Mouse (Mus musculus) forebrain, postnatal 0 days (tissue): ENCODE data around the gene Mrps33. TPM values are rescaled to one million over a fixed set of nuclear protein-coding genes. Genes with fewer than 3 reads are reported as not detected.

Experiments used
- ATAC-seq: fragments of 200-750 bp; cut with Nextera tagmentation; 2 replicates; pipeline ENCODE4 v1.8.0; 2017; ENCODE audit warnings: mild to moderate bottlenecking, moderate library complexity
- DNase-seq: peaks from one replicate; pipeline ENCODE4 v3.0.0-alpha.2; 2015
- H3K27ac ChIP-seq: fragments of 300-500 bp; sonication (generic); 2 replicates; pipeline ENCODE4 v1.5.1; 2014; ENCODE audit warnings: low read depth, mild to moderate bottlenecking, antibody characterized with exemption, low read length, moderate library complexity, mixed read lengths
- H3K27me3 ChIP-seq: fragments of 300-500 bp; sonication (generic); 2 replicates; pipeline ENCODE4 v1.6.1; 2014; ENCODE audit warnings: mild to moderate bottlenecking, low read length, mixed read lengths; ENCODE audit not compliant: insufficient read depth
- H3K36me3 ChIP-seq: fragments of 300-500 bp; sonication (generic); 2 replicates; pipeline ENCODE4 v1.6.1; 2014; ENCODE audit warnings: mild to moderate bottlenecking, moderate library complexity; ENCODE audit not compliant: insufficient read depth
- H3K4me1 ChIP-seq: fragments of 300-500 bp; sonication (generic); 2 replicates; pipeline ENCODE4 v1.6.1; 2014; ENCODE audit warnings: antibody characterized with exemption; ENCODE audit not compliant: insufficient read depth
- H3K4me2 ChIP-seq: fragments of 300-500 bp; sonication (generic); 2 replicates; pipeline ENCODE4 v1.6.1; 2014; ENCODE audit warnings: low read depth, mild to moderate bottlenecking, moderate library complexity
- H3K4me3 ChIP-seq: fragments of 300-500 bp; sonication (generic); 2 replicates; pipeline ENCODE4 v1.5.1; 2014; ENCODE audit warnings: low read depth, low read length, mixed read lengths
- H3K9ac ChIP-seq: fragments of 300-500 bp; sonication (generic); 2 replicates; pipeline ENCODE4 v1.6.1; 2014; ENCODE audit warnings: mild to moderate bottlenecking
- H3K9me3 ChIP-seq: fragments of 300-500 bp; sonication (generic); 2 replicates; pipeline ENCODE4 v1.6.1; 2016; ENCODE audit warnings: low read length
- CTCF ChIP-seq: sonication (generic); IDR thresholded peaks from 2 replicates; pipeline ENCODE4 v1.5.1; 2016; ENCODE audit warnings: antibody characterized with exemption, control low read depth, low read depth
- WGBS: fragments of 180-500 bp; shearing (Covaris S2); extraction: QIAGEN DNeasy Blood & Tissue Kit; methylation state at CpG from one replicate; pipeline ENCODE4 v1.1.7; 2014; 5-methylcytosine and 5-hydroxymethylcytosine counted together
- polyA plus RNA-seq: library from polyadenylated mRNA; unstranded; fragments of >200 nt; fragmentation: Nextera tagmentation; extraction: Ambion mirVana; gene quantifications from 2 replicates; pipeline ENCODE4 v1.2.1, GENCODE M21; 2015
- total RNA-seq: library from RNA; depleted of rRNA; stranded (reverse); fragments of >200 nt; gene quantifications from 2 replicates; pipeline ENCODE4 v1.2.3, GENCODE M21; 2014; rRNA removed

Gene Mrps33
- total and polyA plus RNA-seq, 2 experiments from 2014 or later = 65.3 to 183 TPM

DNA sequence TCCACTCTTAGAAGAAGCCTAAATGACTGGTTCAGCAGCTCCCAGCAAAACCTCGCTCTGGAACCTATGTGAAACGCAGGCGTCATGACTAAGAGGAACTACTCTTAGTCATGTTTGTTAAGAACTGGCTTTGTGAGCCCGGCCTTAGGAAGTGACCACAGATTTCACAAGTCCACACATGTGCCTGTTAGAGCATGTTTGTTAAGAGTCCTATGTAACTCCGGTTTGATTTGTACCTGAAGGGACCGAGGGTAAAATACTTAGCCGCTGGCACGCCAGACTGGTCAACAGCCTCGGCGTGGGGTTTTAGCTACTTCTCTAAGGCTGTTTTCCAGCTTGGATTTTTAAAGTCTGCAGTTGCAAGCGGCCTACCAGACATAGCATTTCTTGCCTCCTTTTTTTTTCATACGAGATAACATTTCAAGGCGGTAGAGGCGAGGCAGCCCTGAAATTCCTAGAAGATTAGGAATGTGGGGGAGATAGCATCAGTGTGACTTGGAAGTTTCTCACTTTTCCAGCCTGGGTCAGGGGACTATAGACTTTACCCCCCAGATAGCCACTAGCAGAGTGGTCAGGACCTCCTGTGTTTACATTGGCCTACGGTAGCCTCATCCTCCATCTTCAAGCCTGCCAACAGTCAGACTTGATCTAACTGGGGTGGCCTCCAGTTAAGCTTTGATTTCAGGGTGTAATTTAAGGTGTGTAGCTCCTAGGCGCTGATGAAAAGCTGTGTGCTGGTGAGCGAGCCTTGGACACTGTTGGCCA lies 28.8 kb downstream of the Mrps33 start:
- Histone ChIP-seq H3K27me3 (no peaks in the 10 kb centered on the region), H3K4me2 (peak overlapping the region; percentile 41; the same call in 1 of the 2 replicates)
- WGBS = 73% methylated on average over 17 of the region's 17 CpGs

DNA sequence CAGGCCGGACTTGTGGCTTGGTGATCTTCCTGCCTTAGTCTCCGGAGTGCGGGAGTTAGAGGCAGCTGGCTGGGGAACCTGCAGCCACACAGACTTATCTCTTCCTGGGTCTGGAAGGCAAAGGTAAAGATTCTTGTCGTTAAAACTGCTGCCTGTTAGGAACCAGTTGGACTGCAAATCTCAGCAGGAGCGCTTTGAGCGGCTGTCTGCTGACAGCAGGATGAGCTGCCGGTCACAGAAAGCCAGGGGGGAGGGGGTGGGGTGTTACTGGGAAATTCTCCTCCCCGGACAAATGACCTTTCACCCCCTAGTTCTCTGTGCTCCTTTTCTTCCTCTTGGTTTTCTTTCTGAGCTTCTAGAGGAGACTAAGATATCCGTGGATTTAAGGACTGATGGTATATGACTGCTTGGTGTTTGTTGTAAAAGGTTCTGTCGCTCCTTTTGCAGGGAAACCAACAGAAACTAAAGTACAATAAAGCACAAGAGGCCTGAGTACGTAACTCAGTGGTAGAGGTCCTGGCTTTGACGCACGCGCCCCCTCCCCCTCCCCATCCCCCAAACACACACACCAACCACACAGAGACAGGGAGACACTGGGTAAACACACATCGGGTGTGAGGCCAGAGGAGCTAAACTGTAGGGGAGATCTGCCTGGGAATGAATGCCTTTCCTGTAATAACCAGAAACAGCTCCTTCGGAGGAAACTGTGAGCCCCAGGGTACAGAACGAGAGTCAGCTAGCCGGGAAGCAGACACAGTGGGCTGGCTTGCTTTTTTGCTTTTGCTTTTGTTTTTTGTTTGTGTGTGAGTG lies 29.7 kb downstream of the Mrps33 start:
- DNase-seq = no peak
- 9% methylated on average over 18 of the region's 18 CpGs for WGBS
- 0 out of 2 replicates have a peak overlapping the region, but pooled peaks have one; percentile 18 for H3K9ac ChIP-seq
- H3K4me3 ChIP-seq = 0 out of 2 replicates have a peak overlapping the region, but pooled peaks have one; percentile 7
- 0 out of 2 replicates have a peak overlapping the region, but pooled peaks have one; percentile 15 for H3K27ac ChIP-seq
- H3K27me3 ChIP-seq = no peaks in the 10 kb centered on the region
- H3K4me2 ChIP-seq = peak overlapping the region; percentile 41
- TF ChIP-seq CTCF = no peak
- no peaks in the 10 kb centered on the region for H3K9me3 ChIP-seq
- no peaks in the 10 kb centered on the region for H3K4me1 ChIP-seq
- peak; percentile 51 for ATAC-seq
- no peaks in the 10 kb centered on the region for H3K36me3 ChIP-seq

More for the DNA sequence above, 28.8 kb downstream of the Mrps33 start:
- H3K27ac ChIP-seq = no peak overlapping the region
- no peaks in the 10 kb centered on the region for H3K9me3 ChIP-seq
- H3K4me1 ChIP-seq = no peaks in the 10 kb centered on the region
- TF ChIP-seq CTCF = no peak
- DNase-seq (no peak), ATAC-seq (no peak)
- H3K9ac ChIP-seq = no peak overlapping the region
- H3K4me3 ChIP-seq = no peak overlapping the region
- no peaks in the 10 kb centered on the region for H3K36me3 ChIP-seq

DNA sequence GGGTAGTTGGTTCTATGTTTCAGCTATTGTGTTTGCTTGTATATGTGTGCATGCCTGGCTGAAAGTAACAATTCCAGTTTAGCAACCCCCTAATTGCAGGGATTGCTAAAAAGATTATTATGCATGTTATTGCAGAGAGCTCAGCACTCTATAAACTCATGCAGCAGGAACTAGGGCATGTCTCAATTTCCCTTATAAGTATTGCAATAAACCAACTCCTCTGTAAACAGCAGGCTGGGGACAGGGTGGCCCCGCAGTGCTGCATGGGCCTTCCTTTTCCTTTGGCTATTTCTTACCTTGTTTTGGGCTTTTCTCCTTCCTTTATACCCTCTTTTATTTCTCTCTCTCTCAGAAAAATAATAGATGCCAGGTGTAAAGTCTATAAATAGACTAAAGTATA lies 32.3 kb downstream of the Mrps33 start:
- 90% methylated on average over 1 of the region's 1 CpGs for WGBS
- Histone ChIP-seq H3K9me3 (no peaks in the 10 kb centered on the region), H3K9ac (no peak overlapping the region), H3K4me1 (no peaks in the 10 kb centered on the region), H3K27me3 (no peaks in the 10 kb centered on the region), H3K27ac (no peak overlapping the region), H3K4me3 (no peak overlapping the region), H3K4me2 (no peak overlapping the region), H3K36me3 (no peaks in the 10 kb centered on the region)
- no peak for DNase-seq
- ATAC-seq = no peak
- TF ChIP-seq CTCF = no peak

DNA sequence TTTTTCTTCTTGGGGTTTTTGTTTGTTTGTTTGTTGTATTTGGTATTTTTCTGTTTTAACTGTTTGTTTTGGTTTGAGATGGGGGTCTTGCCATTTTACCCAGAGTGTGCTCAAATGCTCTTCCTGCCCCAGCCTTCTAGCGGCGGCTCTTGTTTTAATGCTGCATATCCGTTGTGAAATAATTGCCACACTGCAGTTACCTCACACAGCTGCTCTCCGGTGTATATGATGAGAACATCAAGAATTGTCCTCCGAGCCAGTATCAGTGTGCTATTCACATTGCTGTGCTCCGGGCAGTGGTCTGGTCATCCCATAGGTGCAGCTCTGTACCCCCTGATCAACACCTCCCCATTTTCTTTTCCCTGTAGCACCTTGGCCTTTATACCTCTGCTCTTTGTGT lies 34.5 kb downstream of the Mrps33 start:
- WGBS = 93% methylated on average over 6 of the region's 6 CpGs

DNA sequence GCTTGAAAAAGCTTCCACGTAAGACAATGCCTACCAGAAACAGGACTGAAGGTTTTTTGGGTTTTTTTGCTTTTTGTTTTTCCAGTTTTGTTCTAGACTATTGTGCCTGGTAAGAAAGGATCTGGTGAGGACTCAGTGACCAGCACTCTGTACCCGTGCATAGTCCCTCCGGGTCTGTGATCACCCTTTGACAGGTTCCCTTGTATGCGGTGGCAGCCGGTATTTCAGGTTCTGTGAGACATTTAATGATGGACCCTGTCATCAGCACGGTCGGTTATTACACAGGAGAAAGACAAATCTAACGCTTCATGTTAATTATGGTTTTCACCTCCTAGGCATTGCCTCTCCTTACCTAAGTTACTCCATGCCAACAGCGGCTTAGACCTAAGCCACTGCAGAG lies 35.8 kb downstream of the Mrps33 start:
- DNase-seq (no peak), ATAC-seq (no peak)
- Histone ChIP-seq H3K27me3 (no peaks in the 10 kb centered on the region), H3K9ac (no peak overlapping the region), H3K9me3 (no peaks in the 10 kb centered on the region), H3K4me2 (no peak overlapping the region), H3K36me3 (no peaks in the 10 kb centered on the region), H3K4me1 (no peaks in the 10 kb centered on the region), H3K4me3 (no peak overlapping the region), H3K27ac (no peak overlapping the region)
- WGBS = 87% methylated on average over 9 of the region's 9 CpGs
- TF ChIP-seq CTCF = no peak

More for the DNA sequence above, 34.5 kb downstream of the Mrps33 start:
- Histone ChIP-seq H3K27me3 (no peaks in the 10 kb centered on the region), H3K27ac (no peak overlapping the region), H3K9ac (no peak overlapping the region), H3K4me2 (no peak overlapping the region), H3K4me1 (no peaks in the 10 kb centered on the region), H3K36me3 (no peaks in the 10 kb centered on the region), H3K4me3 (no peak overlapping the region), H3K9me3 (no peaks in the 10 kb centered on the region)
- no peak for DNase-seq
- ATAC-seq = no peak
- no peak for TF ChIP-seq CTCF

DNA sequence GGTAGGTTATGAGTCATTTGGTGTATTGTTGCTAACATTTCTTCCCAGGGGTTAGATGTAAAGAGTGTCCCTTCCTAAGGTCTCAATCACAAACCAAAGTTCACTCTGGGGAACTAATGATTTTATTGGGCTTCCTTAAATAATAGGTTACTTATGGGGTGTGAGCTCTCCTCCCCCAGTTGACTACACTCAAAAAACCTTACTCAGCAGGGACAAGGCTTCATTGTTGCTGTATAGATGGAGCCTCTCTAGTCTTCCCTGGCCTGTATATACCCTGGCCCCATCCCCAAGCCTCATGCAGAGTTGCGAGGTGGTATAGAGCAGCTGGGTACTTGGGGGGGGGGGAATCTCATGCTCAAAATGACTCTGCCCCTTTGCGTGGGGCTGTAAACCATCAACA lies 53.6 kb downstream of the Mrps33 start:
- ATAC-seq = no peak
- DNase-seq = no peak
- Histone ChIP-seq H3K9me3 (no peaks in the 10 kb centered on the region), H3K4me1 (no peaks in the 10 kb centered on the region), H3K4me3 (no peak overlapping the region), H3K9ac (no peak overlapping the region), H3K4me2 (no peak overlapping the region), H3K36me3 (no peaks in the 10 kb centered on the region), H3K27ac (no peak overlapping the region), H3K27me3 (no peaks in the 10 kb centered on the region)
- whole genome bisulfite sequencing = 89% methylated on average over 2 of the region's 2 CpGs
- no peak for TF ChIP-seq CTCF

Other genes starting within 250 kb of the Mrps33 start
- 17.6 and 21.9 TPM in 2 replicates for gene Adck2, start 237.1 kb downstream of the Mrps33 start, total RNA-seq
- 34.5 and 40.3 TPM in 2 replicates for gene Adck2, start 237.1 kb downstream of the Mrps33 start, polyA plus RNA-seq
- not detected in 2 replicates for gene Gm42420, start 225.2 kb downstream of the Mrps33 start, total RNA-seq
- 0.53 and 1.8 TPM in 2 replicates for gene Gm42420, start 225.2 kb downstream of the Mrps33 start, polyA plus RNA-seq
- 220 and 285 TPM in 2 replicates for gene Ndufb2, start 218.4 kb downstream of the Mrps33 start, total RNA-seq
- 500 and 654 TPM in 2 replicates for gene Ndufb2, start 218.4 kb downstream of the Mrps33 start, polyA plus RNA-seq
- gene Braf, start 85.5 kb downstream of the Mrps33 start, total RNA-seq = 31.1 and 42.4 TPM in 2 replicates
- gene Braf, start 85.5 kb downstream of the Mrps33 start, polyA plus RNA-seq = 6.5 and 12.9 TPM in 2 replicates
- gene Tmem178b, start 62.3 kb upstream of the Mrps33 start, total RNA-seq = 87.9 and 133 TPM in 2 replicates
- gene Tmem178b, start 62.3 kb upstream of the Mrps33 start, polyA plus RNA-seq = 12.1 and 25.1 TPM in 2 replicates